Mouse (Mus musculus) erythroid progenitor cell, adult 5-6 weeks (primary cell): ENCODE measurements around the gene Olfr1423. TPM values are rescaled to one million over a fixed set of nuclear protein-coding genes. Genes with fewer than 3 reads are reported as not detected.

Experiments
- total RNA-seq, 2 experiments: library from RNA; stranded (forward) in 1 of 2; stranded (reverse) in 1 of 2; fragments of 150-400 nt in 1 of 2; fragments of 186-747, 209-891 nt in 1 of 2; gene quantifications; 2 replicates each; pipeline versions ENCODE4 v1.2.3 to v1.2.4; 2015 to 2017; ENCODE audit warnings: low replicate concordance in 2 of 2

The Olfr1423 gene
- total RNA-seq, 2 experiments from 2014 or later: not detected

Other genes starting within 250 kb of the Olfr1423 start
- gene Stx3, start 221.9 kb downstream of the Olfr1423 start, total RNA-seq (2015; ENCODE audit: low replicate concordance): 2.2 TPM in 1 of 2 replicates, not detected in the other
- 0.39 and 6.0 TPM in 2 replicates for gene Stx3, start 221.9 kb downstream of the Olfr1423 start, total RNA-seq (2017; ENCODE audit: low replicate concordance)
- gene Olfr1417, start 202.1 kb downstream of the Olfr1423 start, total RNA-seq (2015; ENCODE audit: low replicate concordance): not detected in 2 replicates
- gene Olfr1417, start 202.1 kb downstream of the Olfr1423 start, total RNA-seq (2017; ENCODE audit: low replicate concordance): not detected in 2 replicates
- not detected in 2 replicates for gene Olfr1418, start 180.3 kb downstream of the Olfr1423 start, total RNA-seq (2015; ENCODE audit: low replicate concordance)
- gene Olfr1418, start 180.3 kb downstream of the Olfr1423 start, total RNA-seq (2017; ENCODE audit: low replicate concordance): not detected in 2 replicates
- gene Olfr1419, start 166.2 kb downstream of the Olfr1423 start, total RNA-seq (2015; ENCODE audit: low replicate concordance): not detected in 2 replicates
- not detected in 2 replicates for gene Olfr1419, start 166.2 kb downstream of the Olfr1423 start, total RNA-seq (2017; ENCODE audit: low replicate concordance)
- gene Olfr1420, start 154.8 kb downstream of the Olfr1423 start, total RNA-seq (2015; ENCODE audit: low replicate concordance): not detected in 2 replicates
- not detected in 2 replicates for gene Olfr1420, start 154.8 kb downstream of the Olfr1423 start, total RNA-seq (2017; ENCODE audit: low replicate concordance)
- 9.6 and 12.3 TPM in 2 replicates for gene Patl1, start 128.9 kb downstream of the Olfr1423 start, total RNA-seq (2015; ENCODE audit: low replicate concordance)
- gene Patl1, start 128.9 kb downstream of the Olfr1423 start, total RNA-seq (2017; ENCODE audit: low replicate concordance): 2.7 and 5.3 TPM in 2 replicates
- 23.5 and 34.6 TPM in 2 replicates for gene Osbp, start 75.4 kb downstream of the Olfr1423 start, total RNA-seq (2015; ENCODE audit: low replicate concordance)
- 32.1 and 32.3 TPM in 2 replicates for gene Osbp, start 75.4 kb downstream of the Olfr1423 start, total RNA-seq (2017; ENCODE audit: low replicate concordance)
- gene Olfr1424, start 21.4 kb upstream of the Olfr1423 start, total RNA-seq (2015; ENCODE audit: low replicate concordance): not detected in 2 replicates
- not detected in 2 replicates for gene Olfr1424, start 21.4 kb upstream of the Olfr1423 start, total RNA-seq (2017; ENCODE audit: low replicate concordance)
- not detected in 2 replicates for gene Olfr1425, start 36.4 kb upstream of the Olfr1423 start, total RNA-seq (2015; ENCODE audit: low replicate concordance)
- gene Olfr1425, start 36.4 kb upstream of the Olfr1423 start, total RNA-seq (2017; ENCODE audit: low replicate concordance): not detected in 2 replicates
- not detected in 2 replicates for gene Olfr1426, start 50.7 kb upstream of the Olfr1423 start, total RNA-seq (2015; ENCODE audit: low replicate concordance)
- not detected in 2 replicates for gene Olfr1426, start 50.7 kb upstream of the Olfr1423 start, total RNA-seq (2017; ENCODE audit: low replicate concordance)
- gene Olfr1427, start 62.0 kb upstream of the Olfr1423 start, total RNA-seq (2015; ENCODE audit: low replicate concordance): not detected in 2 replicates
- not detected in 2 replicates for gene Olfr1427, start 62.0 kb upstream of the Olfr1423 start, total RNA-seq (2017; ENCODE audit: low replicate concordance)
- gene Olfr1428, start 74.6 kb upstream of the Olfr1423 start, total RNA-seq (2015; ENCODE audit: low replicate concordance): not detected in 2 replicates
- not detected in 2 replicates for gene Olfr1428, start 74.6 kb upstream of the Olfr1423 start, total RNA-seq (2017; ENCODE audit: low replicate concordance)
- gene Olfr76, start 81.9 kb upstream of the Olfr1423 start, total RNA-seq (2015; ENCODE audit: low replicate concordance): not detected in 2 replicates
- gene Olfr76, start 81.9 kb upstream of the Olfr1423 start, total RNA-seq (2017; ENCODE audit: low replicate concordance): not detected in 2 replicates
- not detected in 2 replicates for gene Olfr1555-ps1, start 128.8 kb upstream of the Olfr1423 start, total RNA-seq (2015; ENCODE audit: low replicate concordance)
- not detected in 2 replicates for gene Olfr1555-ps1, start 128.8 kb upstream of the Olfr1423 start, total RNA-seq (2017; ENCODE audit: low replicate concordance)
- not detected in 2 replicates for gene Olfr1431, start 159.3 kb upstream of the Olfr1423 start, total RNA-seq (2015; ENCODE audit: low replicate concordance)
- not detected in 2 replicates for gene Olfr1431, start 159.3 kb upstream of the Olfr1423 start, total RNA-seq (2017; ENCODE audit: low replicate concordance)
- not detected in 2 replicates for gene Olfr1432, start 191.3 kb upstream of the Olfr1423 start, total RNA-seq (2015; ENCODE audit: low replicate concordance)
- gene Olfr1432, start 191.3 kb upstream of the Olfr1423 start, total RNA-seq (2017; ENCODE audit: low replicate concordance): not detected in 2 replicates
- gene Olfr262, start 200.3 kb upstream of the Olfr1423 start, total RNA-seq (2015; ENCODE audit: low replicate concordance): not detected in 2 replicates
- gene Olfr262, start 200.3 kb upstream of the Olfr1423 start, total RNA-seq (2017; ENCODE audit: low replicate concordance): not detected in 2 replicates
- gene Olfr235, start 219.7 kb upstream of the Olfr1423 start, total RNA-seq (2015; ENCODE audit: low replicate concordance): not detected in 2 replicates
- gene Olfr235, start 219.7 kb upstream of the Olfr1423 start, total RNA-seq (2017; ENCODE audit: low replicate concordance): not detected in 2 replicates
- gene Olfr1434, start 238.5 kb upstream of the Olfr1423 start, total RNA-seq (2015; ENCODE audit: low replicate concordance): not detected in 2 replicates
- not detected in 2 replicates for gene Olfr1434, start 238.5 kb upstream of the Olfr1423 start, total RNA-seq (2017; ENCODE audit: low replicate concordance)